Mouse (Mus musculus): Measurements from ENCODE around the gene Bicd2.

Bicd2 gene

DNA sequence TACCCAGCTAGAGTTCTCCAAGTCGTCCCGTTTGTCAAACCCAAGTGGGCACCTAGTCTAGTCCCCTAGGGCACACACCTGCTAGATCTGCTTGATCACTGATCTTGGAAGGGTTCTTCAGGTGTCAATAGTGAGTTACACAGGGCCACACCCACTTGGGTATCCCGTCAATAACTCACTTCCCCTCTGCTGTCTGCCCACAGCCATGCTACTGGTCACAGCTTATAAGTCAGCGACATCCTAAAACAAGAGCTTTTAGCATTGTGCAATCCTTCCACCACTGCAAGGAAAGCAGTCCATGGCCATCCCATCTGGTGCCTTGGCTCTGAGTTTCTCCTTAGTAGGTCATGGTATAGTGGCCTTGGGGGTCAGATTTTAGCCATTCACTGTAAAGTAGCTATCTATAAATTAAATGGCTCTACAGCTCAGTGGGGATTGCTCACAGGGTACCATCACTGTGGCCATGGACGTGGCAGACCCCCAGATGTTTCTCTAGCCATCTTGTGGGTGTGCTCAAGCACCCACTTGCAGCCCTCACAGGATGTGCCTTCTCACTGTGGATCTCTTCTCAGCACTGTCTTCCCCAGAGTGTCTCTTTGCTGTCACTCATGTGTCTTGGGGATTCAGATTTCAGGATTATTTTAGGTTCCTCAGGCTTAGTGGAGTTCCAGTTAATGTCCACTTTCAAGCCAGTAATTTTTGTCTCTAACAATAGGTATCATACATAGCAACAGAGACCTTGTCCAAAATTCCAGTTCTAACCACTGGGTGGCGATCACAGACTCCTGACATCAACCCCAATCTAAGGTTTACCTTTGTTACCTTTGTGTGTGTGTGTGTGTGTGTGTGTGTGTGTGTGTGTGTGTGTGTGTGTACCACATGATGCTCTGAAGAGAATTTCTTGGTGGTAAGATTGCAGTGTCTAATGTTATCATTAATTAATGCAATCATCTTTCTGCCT lies 14.9 kb upstream of the Bicd2 start:
- peak; percentile 48 to 50 for DNase-seq (ENCODE audit: low spot score in 2 of 2)

DNA sequence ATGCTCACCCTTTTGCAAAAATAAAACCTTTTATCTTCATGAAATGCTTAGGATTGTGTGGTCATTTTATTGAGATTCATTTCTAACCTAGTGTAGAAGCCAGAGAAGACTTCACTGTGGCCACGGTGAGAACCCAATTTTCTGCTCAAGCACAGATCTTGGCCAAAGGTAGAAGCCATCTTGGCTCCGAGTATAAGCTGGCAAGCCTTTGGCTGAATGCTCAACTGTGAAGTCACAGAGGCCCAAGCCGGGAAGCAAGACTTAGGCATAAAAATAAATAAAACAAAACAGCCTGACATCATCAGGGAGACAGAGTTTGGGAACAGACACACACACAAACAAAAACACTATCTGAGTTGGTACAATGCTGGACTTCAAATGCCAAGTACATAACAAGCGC lies 13.3 kb upstream of the Bicd2 start:
- DNase-seq (ENCODE audit: low spot score in 2 of 2) = no peak

DNA sequence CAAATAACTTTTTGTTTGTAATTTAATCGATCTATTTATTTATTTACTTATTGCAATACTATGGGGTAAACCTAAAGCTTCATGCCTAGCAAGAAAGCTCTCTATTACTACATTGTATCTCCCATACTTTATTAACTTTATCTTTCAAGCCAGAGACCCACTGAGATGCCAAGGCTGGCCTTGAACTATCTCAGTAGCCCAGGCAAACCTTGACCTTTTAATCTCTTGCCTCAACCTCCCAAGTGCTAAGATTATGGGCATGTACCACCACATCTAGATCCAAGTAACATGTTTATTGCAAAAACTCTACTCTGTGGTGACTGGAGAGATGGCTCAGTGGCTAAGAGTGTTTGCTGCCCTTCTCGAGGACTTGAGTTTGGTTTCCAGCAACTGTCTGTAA lies 8.1 kb upstream of the Bicd2 start:
- no peak for DNase-seq (ENCODE audit: low spot score in 2 of 2)

DNA sequence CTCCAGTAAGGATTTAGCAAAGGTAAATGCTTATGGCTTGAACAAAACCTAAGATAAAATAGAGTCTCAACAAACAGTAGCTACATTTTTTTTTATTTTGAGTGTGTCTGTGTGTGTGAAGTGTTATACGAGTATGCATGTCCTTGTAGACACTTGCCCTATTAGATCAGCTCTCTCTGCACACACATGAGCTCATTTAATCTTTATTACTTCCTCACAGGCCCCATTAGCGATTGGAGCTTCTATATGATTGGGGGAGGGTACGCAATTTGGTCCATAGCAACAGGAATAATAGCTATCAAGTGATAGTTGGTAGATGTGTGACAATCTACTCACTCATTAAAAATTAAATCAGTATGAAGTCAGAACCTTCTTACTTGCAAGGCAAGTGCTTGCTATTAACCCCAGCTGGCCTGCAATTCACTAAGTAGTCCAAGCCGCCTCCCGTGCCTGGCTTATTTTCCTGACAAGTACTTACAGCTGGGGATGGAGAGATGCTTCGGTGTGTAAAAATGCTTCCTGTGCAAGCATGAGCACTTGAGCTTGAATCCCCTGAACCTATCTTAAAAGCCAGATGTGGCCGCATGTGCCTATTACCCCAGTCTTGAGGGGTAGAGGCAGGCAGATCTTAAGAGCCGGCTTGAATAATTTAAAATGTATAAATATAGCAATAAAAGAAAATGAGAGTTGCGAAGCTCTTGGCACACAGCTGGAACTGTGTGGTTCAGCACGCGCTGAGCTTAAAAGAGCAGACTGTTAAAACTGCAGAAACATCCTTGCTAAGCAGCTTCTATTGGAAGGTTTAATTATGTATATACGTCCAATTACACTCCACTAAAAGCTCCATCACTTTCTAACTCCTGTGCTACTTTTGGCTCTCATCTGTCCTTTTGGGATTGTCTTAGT lies 6.1 kb upstream of the Bicd2 start:
- no peak for DNase-seq (ENCODE audit: low spot score in 2 of 2)

DNA sequence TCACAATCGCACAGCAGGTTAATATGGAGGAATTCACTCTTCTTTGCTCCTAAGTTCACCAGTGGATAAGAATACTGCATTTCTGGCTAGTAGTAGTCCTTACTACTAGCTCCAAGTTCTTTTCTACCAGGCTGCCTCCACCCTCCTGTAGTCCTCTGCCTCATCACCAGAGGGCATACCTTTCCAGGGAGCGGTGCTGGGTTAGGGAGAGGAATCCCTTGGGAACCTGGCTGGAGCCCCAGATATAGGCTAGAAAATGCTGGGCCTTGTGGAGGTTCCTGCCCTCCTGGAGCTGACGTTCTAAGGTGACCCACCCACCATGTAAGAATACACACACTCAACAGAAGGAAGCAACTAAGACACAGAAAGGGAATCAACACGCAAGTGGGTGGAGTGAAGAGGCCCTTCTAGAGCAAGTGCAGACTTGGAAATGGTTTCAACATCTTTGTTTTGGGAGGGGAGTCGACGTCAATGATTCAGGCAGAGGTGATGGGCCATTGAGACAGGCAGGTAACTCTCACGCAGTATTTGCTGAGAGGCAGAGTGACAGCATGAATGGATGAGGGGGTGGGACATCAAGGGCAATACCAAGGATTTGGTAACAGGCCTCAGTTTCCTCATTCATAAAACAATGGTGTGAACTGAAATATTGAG lies 2.4 kb upstream of the Bicd2 start:
- DNase-seq (ENCODE audit: low spot score in 2 of 2) = peak; percentile 42 to 61

DNA sequence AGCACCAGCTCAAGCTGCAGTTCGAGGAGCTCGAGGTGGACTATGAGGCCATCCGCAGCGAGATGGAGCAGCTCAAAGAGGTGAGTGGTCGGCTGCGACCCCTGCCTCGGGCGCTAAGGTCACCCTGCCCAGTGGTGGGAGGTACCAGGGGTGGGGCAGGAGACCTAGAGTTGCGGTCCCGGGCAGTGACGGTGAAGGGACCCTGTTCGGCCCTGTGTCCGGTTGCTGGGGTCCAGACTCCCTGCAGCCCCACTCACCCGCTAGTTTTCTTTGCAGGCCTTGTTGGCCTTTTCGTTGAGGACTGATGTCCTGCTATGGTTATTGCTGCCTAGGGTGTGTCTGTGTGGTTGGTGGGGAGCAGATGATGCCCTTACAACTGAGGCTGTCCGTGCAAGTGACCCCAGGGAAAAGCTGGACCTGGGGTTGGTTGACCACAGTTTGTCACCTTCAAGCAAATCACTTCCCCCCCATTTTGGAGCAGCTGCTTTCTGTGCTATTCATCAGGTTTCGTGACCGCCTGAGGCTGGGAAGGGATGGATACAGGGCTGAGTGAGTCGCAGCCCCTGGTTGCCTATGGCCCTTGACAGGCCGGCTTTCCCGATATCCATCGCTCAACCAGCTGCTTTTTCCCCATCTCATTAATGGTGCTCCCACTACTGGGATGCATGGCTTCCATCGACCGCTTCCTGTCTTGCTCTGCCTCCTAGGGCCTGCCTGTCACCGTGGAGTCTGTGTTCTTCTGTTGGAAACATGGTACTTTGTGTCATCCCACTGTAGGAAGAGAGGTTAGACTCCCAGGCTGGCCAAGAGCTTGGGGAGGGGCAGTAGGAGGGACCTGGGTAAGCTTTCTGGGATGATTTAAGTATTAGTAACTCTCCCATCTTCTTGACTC lies 692 bp downstream of the Bicd2 start:
- no peak for DNase-seq (ENCODE audit: low spot score in 2 of 2)

DNA sequence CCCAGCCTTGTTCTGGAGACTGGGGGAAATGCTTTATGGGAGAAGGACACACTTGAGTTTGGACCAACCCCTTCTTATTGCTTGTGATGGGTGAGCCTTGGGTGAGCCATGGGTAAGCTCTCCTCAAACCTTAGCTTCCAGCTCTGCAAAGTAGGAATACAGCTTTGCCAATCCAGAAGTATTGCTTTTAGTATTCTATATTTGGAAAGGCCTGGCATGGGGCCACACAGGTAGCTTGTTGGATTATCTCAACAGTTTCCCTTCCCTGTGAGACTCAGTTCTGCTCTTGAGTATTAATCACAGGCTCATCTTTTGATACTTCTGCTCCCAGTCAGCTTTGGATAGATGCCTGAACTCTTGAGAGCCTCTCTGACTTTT lies 1.3 kb downstream of the Bicd2 start:
- no peak for DNase-seq (ENCODE audit: low spot score in 2 of 2)

DNA sequence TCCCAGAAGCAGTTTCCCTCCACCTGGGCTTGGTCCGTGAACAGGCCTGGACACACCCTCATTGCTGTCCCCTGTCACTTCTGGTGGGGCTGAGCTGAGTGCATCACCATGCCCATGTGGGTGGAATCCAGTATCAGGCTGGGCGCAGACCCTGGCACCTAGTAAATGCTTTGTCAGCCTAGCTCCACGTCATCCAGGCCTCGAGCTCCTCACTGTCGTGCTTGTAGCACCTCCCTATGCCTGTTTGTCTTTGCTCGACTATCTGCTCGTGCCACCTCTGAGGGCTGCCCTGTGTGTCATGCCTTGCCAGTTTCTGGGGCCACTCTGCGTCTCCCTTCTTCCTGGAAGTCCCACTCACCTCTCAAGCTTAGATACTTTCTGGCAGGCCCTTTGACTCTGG lies 3.2 kb downstream of the Bicd2 start:
- DNase-seq (ENCODE audit: low spot score in 2 of 2) = no peak

DNA sequence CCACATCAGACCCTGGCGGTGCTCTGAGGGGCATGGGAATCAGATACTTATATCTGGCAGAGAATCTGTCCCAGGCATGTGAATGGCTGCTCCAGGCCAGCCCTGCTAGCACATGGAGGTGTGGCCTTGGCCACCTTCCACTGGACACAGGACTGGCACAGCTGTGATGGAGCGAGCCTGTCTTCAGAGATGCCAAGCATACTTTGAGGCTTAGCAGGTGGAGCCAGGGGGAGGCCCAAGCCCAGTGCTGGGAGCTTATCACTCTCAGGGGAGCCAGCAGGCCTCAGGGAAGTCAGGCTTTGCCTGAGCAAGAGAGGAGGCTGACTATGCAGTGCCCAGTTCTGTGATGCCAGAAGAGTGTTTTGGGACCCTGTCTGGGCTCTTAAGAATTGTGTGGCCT lies 4.1 kb downstream of the Bicd2 start:
- peak in 1 of 2 experiments; percentile 54 for DNase-seq (ENCODE audit: low spot score in 2 of 2)

DNA sequence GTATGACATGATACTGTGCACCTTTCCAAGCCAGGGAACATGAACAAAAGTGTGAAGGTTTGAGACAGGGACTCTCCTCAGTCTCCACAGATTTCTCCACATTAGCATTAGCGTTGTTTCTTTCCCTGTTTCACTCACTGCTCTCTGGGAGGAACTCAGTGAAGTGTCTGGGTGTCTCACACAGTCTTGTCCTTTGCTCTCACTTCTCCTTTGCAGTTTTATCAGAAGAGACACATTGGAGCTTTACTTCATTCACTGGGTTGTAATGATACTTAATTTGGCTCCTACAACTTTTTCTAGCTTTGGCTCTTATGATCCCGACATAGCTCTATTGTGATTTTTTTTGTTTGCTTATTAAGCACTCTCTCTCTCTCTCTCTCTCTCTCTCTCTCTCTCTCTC lies 7.1 kb downstream of the Bicd2 start:
- DNase-seq (ENCODE audit: low spot score in 2 of 2) = no peak

DNA sequence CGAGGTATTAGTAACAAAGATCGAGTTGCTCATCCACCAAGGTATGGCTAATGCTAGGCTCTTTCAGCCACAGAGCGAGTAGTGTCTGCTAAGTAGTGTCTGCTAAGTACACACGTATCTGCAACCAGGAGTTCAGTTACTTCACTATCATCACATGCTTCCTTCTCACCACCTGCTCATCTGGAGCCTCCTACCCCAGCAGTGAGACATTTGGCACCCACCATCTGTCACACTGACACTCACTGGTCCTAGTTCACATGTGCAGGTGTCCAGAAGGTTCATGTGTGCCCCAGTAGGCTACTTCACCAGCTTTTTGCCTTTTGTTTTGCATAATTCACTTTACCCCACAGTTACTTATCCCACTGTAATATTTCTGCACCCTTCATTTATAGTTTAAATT lies 8.0 kb downstream of the Bicd2 start:
- DNase-seq (ENCODE audit: low spot score in 2 of 2) = no peak

DNA sequence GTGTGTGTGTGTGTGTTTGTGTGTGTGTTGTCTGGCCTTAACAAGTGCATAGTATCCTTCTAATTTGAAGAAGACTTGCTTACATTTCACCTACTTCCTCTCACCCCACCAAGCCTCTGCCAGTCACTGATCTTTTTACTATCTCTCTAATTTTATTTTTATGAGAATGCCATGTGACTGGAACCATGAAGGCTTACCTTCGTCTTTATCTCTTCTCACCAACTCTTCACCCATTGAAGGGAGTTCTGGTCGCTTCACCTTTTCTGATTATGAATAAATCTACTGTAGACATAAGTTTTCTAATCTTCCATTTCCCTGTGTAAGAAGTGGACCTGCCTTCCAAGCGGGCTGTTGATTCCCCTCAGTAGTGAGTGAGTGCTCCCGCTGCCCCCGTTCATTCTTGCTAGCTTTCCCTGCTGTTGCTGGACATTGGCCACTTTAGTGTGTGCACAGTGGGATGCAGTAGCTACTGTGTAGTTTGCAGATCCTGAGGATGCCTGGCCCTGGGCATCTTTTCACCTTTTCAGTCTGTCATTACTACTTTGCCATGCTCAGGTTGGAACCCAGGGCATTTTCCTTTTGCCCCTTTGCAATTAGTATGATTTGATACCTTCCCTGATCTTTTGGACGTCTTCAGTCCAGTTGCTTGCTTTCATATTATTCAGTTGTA lies 8.6 kb downstream of the Bicd2 start:
- no peak for DNase-seq (ENCODE audit: low spot score in 2 of 2)

DNA sequence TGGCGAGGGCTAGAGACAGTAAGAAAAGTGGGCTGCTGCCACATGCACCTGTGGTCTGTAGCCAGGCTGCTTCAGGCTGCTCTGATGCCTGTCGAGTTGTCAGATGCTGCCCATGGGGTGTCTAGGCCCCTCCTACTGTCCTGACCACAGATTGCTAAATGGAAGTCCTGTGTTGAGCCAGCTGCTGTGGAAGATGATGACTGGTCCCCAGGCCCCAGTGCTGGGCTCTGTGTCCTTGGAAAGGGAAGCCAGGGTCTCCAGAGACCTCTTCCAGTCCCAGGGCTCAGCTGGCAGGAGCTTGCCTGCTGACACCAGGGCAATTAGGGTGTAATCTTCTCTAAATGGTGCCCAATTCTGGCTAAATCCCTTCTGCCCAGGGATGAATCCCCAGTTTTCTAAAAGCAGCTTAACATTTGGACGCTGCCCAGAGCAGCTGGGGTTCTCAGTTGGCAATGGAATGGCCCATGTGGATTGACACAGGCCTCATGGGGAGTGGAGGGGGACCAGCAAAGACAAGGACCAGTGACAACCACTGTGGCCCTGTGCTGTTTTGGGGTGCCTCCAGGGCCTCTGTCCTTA lies 11.3 kb downstream of the Bicd2 start:
- DNase-seq (ENCODE audit: low spot score in 2 of 2) = no peak

DNA sequence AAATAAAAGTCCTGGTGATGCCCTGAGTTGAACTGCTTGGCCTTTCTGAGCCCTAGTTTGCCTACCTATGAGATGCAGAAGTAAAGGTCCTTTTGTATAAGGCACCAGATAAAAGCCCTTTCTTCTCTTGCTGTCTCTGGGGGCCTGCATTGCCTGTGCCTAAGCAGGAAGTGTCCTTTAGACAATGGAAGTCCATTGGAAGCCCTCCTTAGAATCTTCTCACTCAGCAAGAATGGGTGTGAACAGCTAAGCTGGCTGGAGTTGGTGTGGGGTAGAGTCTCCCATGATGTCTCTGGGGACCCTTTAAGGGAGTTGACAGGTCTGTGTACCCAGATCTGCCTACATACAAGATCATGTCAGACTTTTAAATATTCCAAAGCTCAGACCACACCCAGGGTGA lies 12.0 kb downstream of the Bicd2 start:
- DNase-seq (ENCODE audit: low spot score in 2 of 2) = no peak

DNA sequence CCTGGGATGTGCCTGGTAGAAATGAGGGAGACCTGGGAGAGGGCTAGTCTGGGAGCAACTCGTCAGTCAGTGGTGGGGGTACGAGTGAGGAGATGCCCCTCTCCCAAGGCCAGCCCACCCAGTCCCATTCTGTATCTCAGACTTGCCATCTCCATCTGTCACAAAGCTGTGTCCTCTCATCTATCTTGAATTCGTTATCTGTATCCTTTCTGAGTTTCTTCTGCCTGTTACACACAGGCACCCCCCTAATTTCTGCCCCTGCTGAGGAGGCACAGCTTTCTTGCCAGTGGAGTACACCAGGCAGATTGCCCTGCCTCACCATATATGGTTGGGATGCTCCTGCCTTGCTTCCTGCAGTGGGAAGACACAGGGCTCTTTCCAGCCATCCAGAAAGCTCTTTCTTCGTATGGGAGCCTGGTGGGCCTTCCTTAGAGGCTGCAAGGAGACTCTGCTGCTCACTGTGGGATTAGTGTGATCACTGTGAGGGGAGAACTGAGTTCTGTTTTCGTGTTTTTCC lies 12.7 kb downstream of the Bicd2 start:
- no peak for DNase-seq (ENCODE audit: low spot score in 2 of 2)

DNA sequence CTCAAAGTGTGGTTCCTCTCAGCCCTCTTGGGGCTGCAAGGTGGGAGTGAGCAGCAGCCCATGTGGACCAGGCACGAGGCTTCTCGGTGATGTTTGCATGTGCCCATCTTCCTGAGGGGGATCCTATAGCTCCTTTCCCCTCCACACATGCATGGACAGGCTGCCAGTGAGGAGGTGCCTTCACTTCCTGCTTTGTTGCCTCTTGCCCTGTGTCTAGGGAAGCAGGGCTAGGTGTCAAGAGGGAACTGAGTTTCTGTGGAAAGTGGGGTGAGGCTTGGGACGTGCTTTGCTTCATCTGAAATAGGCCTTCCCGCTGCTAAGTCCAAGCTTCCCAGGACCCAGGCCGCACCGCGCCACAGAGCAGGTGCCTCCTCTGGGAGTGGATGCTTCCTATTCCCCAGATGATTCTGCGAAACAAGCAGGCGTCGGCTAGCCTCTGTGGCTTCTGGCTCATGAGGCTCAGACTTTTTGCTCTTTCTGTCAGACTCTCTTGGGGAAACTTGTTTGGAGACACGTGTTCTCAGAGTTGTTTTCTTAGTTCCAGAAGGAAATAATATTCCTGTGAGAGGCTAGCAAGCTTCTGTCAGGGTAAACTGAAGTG lies 14.2 kb downstream of the Bicd2 start:
- no peak for DNase-seq (ENCODE audit: low spot score in 2 of 2)

DNA sequence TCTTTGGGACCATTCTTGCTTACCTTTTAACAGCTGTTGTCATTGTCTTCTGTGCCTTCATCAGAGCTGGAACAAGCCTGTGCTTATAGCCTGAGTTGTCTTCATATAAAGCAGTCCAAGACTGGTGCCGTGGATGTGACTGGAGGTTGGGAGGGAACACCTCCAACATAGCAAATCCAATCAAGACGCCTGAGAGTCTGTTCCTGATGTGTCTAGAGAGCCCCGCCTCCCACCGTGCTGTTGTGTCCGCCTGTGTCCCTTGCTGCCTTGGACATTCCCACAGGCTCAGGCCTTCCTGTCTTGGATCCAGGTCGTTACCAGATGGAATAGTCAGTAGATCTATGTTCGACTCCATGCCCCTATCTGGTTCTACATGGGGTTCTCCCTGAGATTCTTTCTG lies 14.7 kb downstream of the Bicd2 start:
- no peak for DNase-seq (ENCODE audit: low spot score in 2 of 2)

DNA sequence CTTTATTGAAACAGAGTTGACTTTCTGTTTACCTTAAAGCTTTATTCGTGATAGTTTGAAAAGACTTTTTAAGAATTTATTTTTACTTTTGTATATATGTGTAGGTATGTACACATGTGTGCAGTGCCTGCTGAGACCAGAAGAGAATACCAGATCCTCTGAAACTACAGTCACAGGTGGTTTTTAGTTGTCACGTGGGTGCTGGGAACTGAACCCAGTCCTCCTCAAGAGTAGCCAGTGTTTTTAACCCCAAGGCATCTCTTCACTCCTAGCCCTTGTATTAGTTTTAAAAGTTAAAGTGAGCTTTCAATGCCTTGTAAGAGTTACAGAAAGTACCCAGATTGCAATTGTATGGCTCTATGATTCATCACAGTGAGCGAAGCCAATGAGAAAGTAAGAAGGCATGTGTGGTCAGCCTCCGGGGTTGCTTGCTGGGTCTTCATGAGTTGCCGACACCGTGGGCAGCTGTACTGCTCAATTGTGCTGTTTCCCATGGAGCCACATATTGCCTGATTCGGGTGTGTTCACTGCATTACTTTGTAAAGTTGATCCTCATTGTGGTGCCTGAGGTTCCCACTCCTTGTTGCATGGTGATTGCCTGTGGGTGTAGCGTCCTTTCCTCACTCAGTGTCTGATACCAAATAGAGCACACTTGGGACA lies 16.1 kb downstream of the Bicd2 start:
- no peak for DNase-seq (ENCODE audit: low spot score in 2 of 2)

DNA sequence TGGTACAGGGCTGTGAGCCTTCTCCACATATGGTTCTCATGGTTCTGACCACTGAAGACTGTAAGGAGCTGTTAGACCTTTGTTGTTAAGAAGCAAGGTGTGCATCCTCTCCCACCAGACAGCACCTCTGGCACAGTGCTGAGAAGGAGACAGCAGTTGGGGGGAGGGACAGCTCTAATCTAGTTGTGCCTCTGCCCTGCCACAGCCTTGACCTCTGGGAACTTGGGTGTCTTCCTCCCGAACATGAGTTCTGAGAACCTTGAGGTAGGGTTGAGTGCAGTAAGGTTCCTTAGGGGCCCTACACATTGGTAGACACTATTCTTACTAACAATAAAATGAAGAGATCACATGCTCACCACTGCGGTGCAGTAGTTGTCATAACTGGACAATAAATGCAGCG lies 16.8 kb downstream of the Bicd2 start:
- no peak for DNase-seq (ENCODE audit: low spot score in 2 of 2)

All from urinary bladder, postnatal 36 days (tissue).